Mouse (Mus musculus) ES-E14 (cell line): ENCODE results near the gene Nup35. TPM values are rescaled to one million over a fixed set of nuclear protein-coding genes. Genes with fewer than 3 reads are reported as not detected.

Source experiments
- DNase-seq: peaks from one replicate; pipeline ENCODE4 v3.0.0-alpha.2; 2013; ENCODE audit warnings: low read depth, low spot score
- H3K27ac ChIP-seq: 2 replicates; pipeline ENCODE4 v1.5.1; 2012; ENCODE audit warnings: low read depth, mild to moderate bottlenecking, low read length, moderate library complexity, mixed read lengths; ENCODE audit not compliant: poor library complexity, insufficient read depth, severe bottlenecking
- H3K36me3 ChIP-seq: 2 replicates; pipeline ENCODE4 v1.6.1; 2012; ENCODE audit warnings: mild to moderate bottlenecking, low read length, moderate library complexity, mixed read lengths; ENCODE audit not compliant: control insufficient read depth, poor library complexity, insufficient read depth, severe bottlenecking
- H3K4me1 ChIP-seq, 2 experiments: fragments of 150-350 bp in 1 of 2; sonication (generic) in 1 of 2; 2 replicates each; pipeline ENCODE4 v1.6.1; 2012; ENCODE audit warnings: low read length in 2 of 2, mild to moderate bottlenecking in 1 of 2, mixed read lengths in 1 of 2; ENCODE audit not compliant: control insufficient read depth in 2 of 2, insufficient read depth in 2 of 2, poor library complexity in 1 of 2
- H3K4me3 ChIP-seq, 2 experiments: fragments of 150-350 bp in 1 of 2; sonication (generic) in 1 of 2; 2 replicates each; pipeline ENCODE4 v1.5.1; 2012; ENCODE audit warnings: low read length in 2 of 2, low read depth in 1 of 2, mild to moderate bottlenecking in 1 of 2, mixed read lengths in 1 of 2; ENCODE audit not compliant: insufficient read depth in 1 of 2, poor library complexity in 1 of 2, severe bottlenecking in 1 of 2
- H3K9ac ChIP-seq: 2 replicates; pipeline ENCODE4 v1.6.1; 2012; ENCODE audit warnings: low read depth, mild to moderate bottlenecking, low read length, mixed read lengths; ENCODE audit not compliant: poor library complexity, insufficient read depth, severe bottlenecking
- H3K9me3 ChIP-seq: fragments of 150-350 bp; sonication (generic); 2 replicates; pipeline ENCODE4 v1.6.1; 2012; ENCODE audit warnings: low read depth, mild to moderate bottlenecking, low read length; ENCODE audit not compliant: control insufficient read depth, insufficient read depth
- CHD2 ChIP-seq: IDR thresholded peaks from 2 replicates; pipeline ENCODE4 v1.6.1; 2014; ENCODE audit warnings: mild to moderate bottlenecking, low read depth, low read length, inconsistent platforms
- HCFC1 ChIP-seq: IDR thresholded peaks from 2 replicates; pipeline ENCODE4 v1.6.1; 2012; ENCODE audit warnings: low read length, inconsistent platforms, borderline replicate concordance; ENCODE audit not compliant: insufficient read depth
- MAFK ChIP-seq: IDR thresholded peaks from 2 replicates; pipeline ENCODE4 v1.6.1; 2014; ENCODE audit warnings: mild to moderate bottlenecking, low read depth, low read length, inconsistent platforms; ENCODE audit not compliant: insufficient read depth
- ZC3H11A ChIP-seq: IDR thresholded peaks from 2 replicates; pipeline ENCODE4 v1.6.1; 2012; ENCODE audit warnings: low read depth, mild to moderate bottlenecking, inconsistent platforms, low read length, borderline replicate concordance
- ZNF384 ChIP-seq: IDR thresholded peaks from 2 replicates; pipeline ENCODE4 v1.6.1; 2012; ENCODE audit warnings: low read depth, low read length, inconsistent platforms
- in situ Hi-C, 2 experiments: fragments of 600-800 bp; cut with MboI; formaldehyde crosslinking; loops; one replicate each; pipeline ENCODE4 v1.15.1; 2025; ENCODE audit warnings: low sequenced_read_pairs in 2 of 2, inconsistent platforms in 1 of 2; ENCODE audit not compliant: unreplicated experiment in 2 of 2
- total RNA-seq: library from RNA; depleted of rRNA; stranded (reverse); fragments of 300-350 nt; gene quantifications from 2 replicates; pipeline ENCODE4 v1.2.3, GENCODE M21; 2012

Nup35 gene
- total RNA-seq, 1 experiment, result 55.8 TPM

DNA sequence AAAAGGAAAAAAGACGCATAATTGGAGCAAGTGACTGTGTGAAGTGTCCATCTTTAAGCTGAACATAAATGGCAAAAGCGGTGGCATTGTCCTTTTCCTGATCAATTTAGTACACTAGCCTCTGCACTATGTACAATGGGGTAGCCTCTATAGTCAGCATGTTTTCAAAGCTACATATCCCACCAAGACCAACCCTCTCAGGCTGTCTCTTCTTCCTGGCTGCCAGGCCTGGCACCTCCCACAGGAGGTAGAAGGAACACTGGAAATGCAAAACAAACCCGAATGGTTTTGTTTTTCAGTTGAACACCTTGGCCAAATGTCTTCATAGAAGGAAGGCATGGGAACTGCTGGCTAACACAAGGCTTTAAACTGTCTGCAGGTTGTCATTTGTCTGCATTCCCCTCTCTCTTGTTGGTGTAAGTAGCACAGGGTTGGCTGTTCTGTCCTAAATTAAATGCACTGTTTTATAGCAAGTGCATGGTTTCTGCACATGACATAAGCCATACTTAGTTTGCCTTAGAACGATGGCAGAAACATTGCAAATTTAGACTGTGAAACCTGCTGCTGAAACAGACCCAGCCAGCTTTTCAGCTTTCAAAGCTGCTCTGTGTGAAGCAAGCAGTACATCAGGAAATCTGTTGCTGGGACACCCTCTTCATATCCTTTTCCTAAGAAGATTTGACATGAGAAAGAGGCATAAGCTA, 22.7 kb upstream of the Nup35 start:
- no peak overlapping the region for H3K27ac ChIP-seq
- TF ChIP-seq MAFK, result no peak
- no peak for TF ChIP-seq ZNF384
- no peak for TF ChIP-seq ZC3H11A
- TF ChIP-seq CHD2, result no peak
- TF ChIP-seq HCFC1, result no peak
- no peaks in the 10 kb centered on the region for H3K9me3 ChIP-seq
- no peaks in the 10 kb centered on the region; a peak in 1 of 4 replicates for H3K4me1 ChIP-seq
- H3K9ac ChIP-seq, result no peak overlapping the region
- H3K36me3 ChIP-seq, result no peaks in the 10 kb centered on the region
- H3K4me3 ChIP-seq, result no peak overlapping the region
- DNase-seq, result no peak
- in situ Hi-C loops, result no loop called here

- Histone ChIP-seq H3K9ac (no peak overlapping the region), H3K4me3 (no peak overlapping the region), H3K4me1 (no peaks in the 10 kb centered on the region; a peak in 1 of 4 replicates), H3K27ac (no peak overlapping the region), H3K9me3 (no peaks in the 10 kb centered on the region), H3K36me3 (no peaks in the 10 kb centered on the region)
- DNase-seq, result no peak
- TF ChIP-seq MAFK (no peak), CHD2 (no peak), ZC3H11A (no peak), HCFC1 (no peak), ZNF384 (no peak)
- in situ Hi-C loops, result no loop called here
These were observed 20.1 kb upstream of the Nup35 start for GRCm38 (mm10) chr2:80596960-80597359.

DNA sequence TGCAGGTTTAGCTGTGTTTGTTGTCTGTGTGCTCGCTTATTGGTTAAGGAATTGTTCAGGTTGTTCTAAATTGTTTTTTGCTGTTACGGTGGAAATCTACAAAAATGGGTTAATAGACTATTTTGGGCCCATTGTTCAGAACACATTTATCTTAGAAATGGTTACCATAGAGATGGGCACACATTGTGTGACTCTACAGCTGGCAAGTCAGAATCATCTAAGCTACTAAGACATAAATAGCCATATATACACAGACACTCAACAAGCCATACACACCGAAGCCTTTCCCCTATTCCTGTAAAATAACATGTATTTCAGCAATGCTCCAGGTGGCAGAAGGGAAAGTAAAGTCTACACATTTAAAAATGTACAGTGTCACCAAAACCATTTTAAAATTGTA, 17.2 kb upstream of the Nup35 start:
- no peak overlapping the region for H3K9ac ChIP-seq
- H3K27ac ChIP-seq, result no peak overlapping the region
- TF ChIP-seq CHD2, result no peak
- TF ChIP-seq ZC3H11A, result no peak
- no peak for TF ChIP-seq MAFK
- TF ChIP-seq ZNF384, result no peak
- no peak for TF ChIP-seq HCFC1
- no peak for DNase-seq
- no peak overlapping the region for H3K4me3 ChIP-seq
- in situ Hi-C loops, result no loop called here
- H3K36me3 ChIP-seq, result no peaks in the 10 kb centered on the region
- no peaks in the 10 kb centered on the region for H3K9me3 ChIP-seq
- H3K4me1 ChIP-seq, result no peaks in the 10 kb centered on the region; a peak in 1 of 4 replicates

GRCm38 (mm10) chr2:80600611-80601010, 16.4 kb upstream of the Nup35 start:
- Histone ChIP-seq H3K9me3 (no peaks in the 10 kb centered on the region), H3K4me1 (no peaks in the 10 kb centered on the region; a peak in 1 of 4 replicates), H3K4me3 (no peak overlapping the region), H3K27ac (no peak overlapping the region), H3K9ac (no peak overlapping the region), H3K36me3 (no peaks in the 10 kb centered on the region)
- TF ChIP-seq CHD2, result no peak
- TF ChIP-seq ZNF384, result no peak
- no peak for TF ChIP-seq HCFC1
- TF ChIP-seq MAFK, result no peak
- TF ChIP-seq ZC3H11A, result no peak
- DNase-seq, result no peak
- in situ Hi-C loops, result no loop called here

GRCm38 (mm10) chr2:80602756-80603155, 14.3 kb upstream of the Nup35 start:
- Histone ChIP-seq H3K36me3 (no peaks in the 10 kb centered on the region), H3K4me1 (no peaks in the 10 kb centered on the region), H3K4me3 (peak overlapping the region; percentile 55 to 63), H3K27ac (no peak overlapping the region), H3K9ac (peak overlapping the region; percentile 72), H3K9me3 (no peaks in the 10 kb centered on the region)
- TF ChIP-seq HCFC1, result no peak
- TF ChIP-seq ZNF384, result no peak
- TF ChIP-seq ZC3H11A, result no peak
- TF ChIP-seq CHD2, result no peak
- no peak for TF ChIP-seq MAFK
- in situ Hi-C loops, result no loop called here
- DNase-seq, result no peak
